Mouse (Mus musculus) T-cell, adult 2 months (primary cell): ENCODE data around the gene Cer1.

Source experiments
- DNase-seq: peaks from one replicate; pipeline ENCODE4 v3.0.0; 2022; ENCODE audit warnings: low spot score

The Cer1 gene

DNA sequence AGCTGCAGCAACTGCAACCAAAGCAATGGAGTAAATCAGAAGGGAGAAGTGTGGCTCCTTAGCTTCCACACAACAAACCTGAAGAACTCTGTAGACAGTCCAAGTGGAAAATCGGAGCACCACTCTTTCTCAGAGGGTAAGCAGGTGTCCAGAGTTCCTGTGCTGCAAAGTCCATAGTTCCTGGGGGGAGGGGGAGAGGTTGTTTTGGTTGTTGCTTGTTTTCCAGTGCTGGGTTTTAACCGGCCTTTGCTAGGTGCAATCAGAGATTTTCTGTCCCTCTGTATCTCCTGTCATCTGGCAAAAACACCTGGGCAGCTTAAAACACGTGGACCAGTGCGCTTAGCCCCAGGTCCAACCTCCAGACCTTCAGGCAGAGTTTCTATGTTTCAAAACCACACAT is 10.2 kb downstream of the Cer1 start:
- DNase-seq, result no peak

DNA sequence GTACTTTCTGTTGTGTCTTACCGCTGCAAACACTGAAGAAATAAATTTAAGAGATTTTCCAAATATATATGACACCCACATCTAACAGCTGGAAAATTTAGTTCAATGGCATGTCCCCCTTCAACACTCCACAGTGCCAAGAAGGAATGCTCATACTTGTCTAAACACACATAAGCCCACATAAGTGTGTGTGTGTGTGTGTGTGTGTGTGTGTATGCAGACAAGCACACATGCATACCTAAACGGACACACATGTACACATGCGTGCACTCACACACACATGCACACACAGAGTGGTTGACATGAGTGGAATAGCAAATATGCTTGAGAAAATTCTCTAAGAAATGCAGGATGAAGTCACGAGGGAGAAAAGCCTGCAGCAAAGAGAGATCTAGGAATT is 12.4 kb downstream of the Cer1 start:
- no peak for DNase-seq

DNA sequence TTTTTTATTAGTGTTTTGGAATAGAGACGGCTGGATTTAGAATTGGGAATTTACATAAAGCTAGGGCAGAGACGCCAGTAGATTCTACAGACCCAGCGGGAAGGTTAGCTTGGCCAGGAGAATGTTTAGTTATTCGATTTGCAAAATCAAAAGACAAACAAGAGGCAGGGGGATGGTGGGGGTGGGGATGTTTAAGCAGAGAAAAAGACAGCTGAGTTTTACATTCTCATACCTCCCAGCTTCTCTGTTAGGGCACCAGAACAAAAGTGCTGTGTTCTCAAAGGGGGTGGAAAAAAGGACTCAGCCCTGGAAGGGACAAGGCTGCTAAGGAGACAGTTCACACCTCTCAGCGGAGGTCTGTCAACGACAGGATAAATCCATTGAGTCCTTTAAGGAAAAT is 12.8 kb downstream of the Cer1 start:
- DNase-seq, result no peak

DNA sequence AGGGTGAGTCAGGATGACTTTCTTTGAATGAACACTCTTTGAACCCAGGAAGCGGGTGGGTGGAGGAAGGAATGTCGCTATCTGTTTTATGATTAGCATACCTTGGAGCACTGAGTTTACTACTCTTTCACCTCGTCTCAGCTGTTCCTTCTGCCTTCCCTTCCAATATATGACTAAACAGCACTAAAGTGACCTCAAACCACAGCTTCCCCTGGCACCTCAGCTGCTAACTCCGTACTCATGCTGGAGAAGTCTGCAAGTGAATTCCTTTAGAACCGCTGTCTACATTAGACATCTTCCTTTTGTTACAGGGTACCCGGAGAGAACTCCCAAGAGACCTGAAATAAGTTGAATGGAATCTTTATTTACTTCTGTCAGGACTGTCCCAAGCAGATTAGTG is 14.0 kb downstream of the Cer1 start:
- no peak for DNase-seq

DNA sequence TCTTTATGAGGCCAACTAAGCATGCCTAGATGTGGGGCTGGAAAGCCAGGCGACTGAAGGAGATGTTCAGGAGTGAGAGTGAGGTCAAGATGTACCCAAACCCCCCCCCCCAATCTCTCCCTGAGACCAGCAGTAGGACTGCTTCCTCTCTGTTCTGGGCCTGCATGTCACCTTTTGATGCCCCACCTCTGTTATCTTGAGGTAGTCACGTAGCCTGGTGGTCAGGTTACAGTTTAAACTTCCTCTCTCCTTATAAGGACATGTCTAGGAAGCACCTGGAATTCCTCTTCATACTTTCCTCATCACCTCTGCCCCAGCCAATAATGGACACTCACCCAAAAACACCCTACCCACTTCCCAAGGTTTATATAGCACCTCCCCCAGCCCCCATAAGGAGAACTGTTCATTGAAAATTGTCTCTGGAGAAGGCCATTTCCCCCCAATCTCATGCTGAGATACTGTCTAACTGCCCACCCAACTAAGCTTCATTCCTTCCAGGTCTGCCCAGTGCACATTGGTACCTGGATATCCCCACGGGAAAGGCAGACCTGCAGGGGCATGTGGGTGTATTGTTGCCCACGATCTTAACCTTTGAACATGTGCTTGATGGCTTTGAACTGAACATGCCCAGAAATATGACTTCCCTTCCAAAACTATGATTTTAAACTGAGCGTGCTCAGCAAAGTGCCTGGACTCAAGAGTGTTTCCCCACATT is 17.1 kb downstream of the Cer1 start:
- no peak for DNase-seq

- no peak for DNase-seq
Observed at GRCm38 (mm10) chr4:82867111-82867510, 17.8 kb downstream of the Cer1 start.

- DNase-seq, result no peak
Observed at GRCm38 (mm10) chr4:82864974-82865699, 19.8 kb downstream of the Cer1 start.

- no peak for DNase-seq
Observed at GRCm38 (mm10) chr4:82863316-82863715, 21.6 kb downstream of the Cer1 start.

DNA sequence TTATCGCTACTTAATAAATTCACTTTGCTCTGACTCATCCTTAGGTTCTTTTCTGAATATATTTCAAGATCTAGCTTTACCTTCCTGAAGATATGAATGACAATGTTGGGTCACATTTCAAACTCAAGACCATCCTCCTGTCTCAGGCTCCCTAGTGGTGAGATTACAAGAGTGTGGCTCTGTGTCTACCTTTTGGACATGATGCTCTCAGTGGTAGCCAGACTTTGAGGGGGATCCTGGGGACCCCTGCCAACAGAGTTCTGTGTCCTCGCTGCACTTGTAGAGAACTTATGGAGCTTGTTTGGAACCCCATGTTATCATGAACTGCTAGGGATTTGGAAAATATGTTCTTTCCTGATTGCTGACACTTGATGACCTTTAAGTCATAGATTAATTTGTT is 23.5 kb downstream of the Cer1 start:
- DNase-seq, result no peak

DNA sequence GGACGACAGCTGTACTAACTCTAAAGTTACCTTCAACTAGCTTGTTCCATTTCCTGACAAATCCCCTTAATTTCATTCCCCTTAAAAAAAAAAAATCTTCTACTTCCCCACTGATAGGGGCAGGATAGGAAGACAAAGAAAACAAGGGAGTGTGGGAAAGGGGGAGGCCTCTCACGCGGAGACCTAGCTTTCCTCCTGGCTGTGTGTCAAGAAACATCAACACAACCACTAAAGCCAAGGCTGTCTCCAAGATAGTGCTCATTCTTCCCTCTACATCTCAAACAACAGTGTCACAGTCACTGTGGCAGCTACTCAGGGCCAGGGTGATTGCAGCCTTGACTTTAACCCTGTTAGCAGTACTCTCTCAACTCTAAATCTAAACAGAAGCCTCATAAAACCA is 24.4 kb downstream of the Cer1 start:
- no peak for DNase-seq

- peak; percentile 72 for DNase-seq
Observed at GRCm38 (mm10) chr4:82859131-82860125, 25.5 kb downstream of the Cer1 start, which contains the start of gene Zdhhc21. Gene Zdhhc21, minus strand, starts transcription at chr4:82859958.

- DNase-seq, result no peak
Observed at GRCm38 (mm10) chr4:82858431-82859010, 26.4 kb downstream of the Cer1 start.

- no peak for DNase-seq
Observed at GRCm38 (mm10) chr4:82856986-82857385, 28.0 kb downstream of the Cer1 start.

- DNase-seq, result no peak
Observed at GRCm38 (mm10) chr4:82853809-82854208, 31.1 kb downstream of the Cer1 start.

GRCm38 (mm10) chr4:82848552-82849234 is 36.3 kb downstream of the Cer1 start:
- no peak for DNase-seq

GRCm38 (mm10) chr4:82837526-82838240 is 47.3 kb downstream of the Cer1 start:
- no peak for DNase-seq
